Mouse (Mus musculus) forebrain, embryonic 11.5 days (tissue): ENCODE data around the gene Rab4b. TPM values are rescaled to one million over a fixed set of nuclear protein-coding genes. Genes with fewer than 3 reads are reported as not detected.

Experiments
- ATAC-seq: fragments of 200-750 bp; cut with Nextera tagmentation; replicated peaks from 2 replicates; pipeline ENCODE4 v1.8.0; 2017; ENCODE audit warnings: moderate TSS enrichment; ENCODE audit not compliant: low FRiP score
- DNase-seq: peaks from one replicate; pipeline ENCODE4 v3.0.0-alpha.2; 2017; ENCODE audit warnings: low spot score
- H3K27ac ChIP-seq: fragments of 300-500 bp; sonication (generic); 2 replicates; pipeline ENCODE4 v1.5.1; 2014; ENCODE audit warnings: low read depth, low read length
- H3K27me3 ChIP-seq: fragments of 300-500 bp; sonication (generic); 2 replicates; pipeline ENCODE4 v1.6.1; 2014; ENCODE audit warnings: mild to moderate bottlenecking, low read length, mixed read lengths; ENCODE audit not compliant: control insufficient read depth, insufficient read depth
- H3K36me3 ChIP-seq: fragments of 300-500 bp; sonication (generic); 2 replicates; pipeline ENCODE4 v1.6.1; 2014; ENCODE audit warnings: mild to moderate bottlenecking, low read length, moderate library complexity, mixed read lengths; ENCODE audit not compliant: control insufficient read depth, insufficient read depth
- H3K4me1 ChIP-seq: fragments of 300-500 bp; sonication (generic); replicated peaks from 2 replicates; pipeline ENCODE4 v1.6.1; 2014; ENCODE audit warnings: low read length, mixed read lengths; ENCODE audit not compliant: control insufficient read depth, insufficient read depth
- H3K4me2 ChIP-seq: fragments of 300-500 bp; sonication (generic); 2 replicates; pipeline ENCODE4 v1.6.1; 2014; ENCODE audit warnings: low read depth, mild to moderate bottlenecking, low read length, moderate library complexity, mixed read lengths; ENCODE audit not compliant: severe bottlenecking
- H3K4me3 ChIP-seq: fragments of 300-500 bp; sonication (generic); 2 replicates; pipeline ENCODE4 v1.5.1; 2014; ENCODE audit warnings: low read depth, low read length
- H3K9ac ChIP-seq: fragments of 300-500 bp; sonication (generic); 2 replicates; pipeline ENCODE4 v1.6.1; 2014; ENCODE audit warnings: low read length
- H3K9me3 ChIP-seq: fragments of 300-500 bp; sonication (generic); 2 replicates; pipeline ENCODE4 v1.6.1; 2016; ENCODE audit warnings: low read length, mixed read lengths; ENCODE audit not compliant: control insufficient read depth
- WGBS: fragments of 180-500 bp; shearing (Covaris S2); extraction: QIAGEN DNeasy Blood & Tissue Kit; methylation state at CpG from one replicate; pipeline ENCODE4 v1.1.7; 2014; 5-methylcytosine and 5-hydroxymethylcytosine counted together
- polyA plus RNA-seq: library from polyadenylated mRNA; unstranded; fragments of >200 nt; fragmentation: Nextera tagmentation; extraction: Ambion mirVana; gene quantifications from 2 replicates; pipeline ENCODE4 v1.2.1, GENCODE M21; 2014

Rab4b gene
- polyA plus RNA-seq, 1 experiment from 2014 or later: 52.3 TPM

DNA sequence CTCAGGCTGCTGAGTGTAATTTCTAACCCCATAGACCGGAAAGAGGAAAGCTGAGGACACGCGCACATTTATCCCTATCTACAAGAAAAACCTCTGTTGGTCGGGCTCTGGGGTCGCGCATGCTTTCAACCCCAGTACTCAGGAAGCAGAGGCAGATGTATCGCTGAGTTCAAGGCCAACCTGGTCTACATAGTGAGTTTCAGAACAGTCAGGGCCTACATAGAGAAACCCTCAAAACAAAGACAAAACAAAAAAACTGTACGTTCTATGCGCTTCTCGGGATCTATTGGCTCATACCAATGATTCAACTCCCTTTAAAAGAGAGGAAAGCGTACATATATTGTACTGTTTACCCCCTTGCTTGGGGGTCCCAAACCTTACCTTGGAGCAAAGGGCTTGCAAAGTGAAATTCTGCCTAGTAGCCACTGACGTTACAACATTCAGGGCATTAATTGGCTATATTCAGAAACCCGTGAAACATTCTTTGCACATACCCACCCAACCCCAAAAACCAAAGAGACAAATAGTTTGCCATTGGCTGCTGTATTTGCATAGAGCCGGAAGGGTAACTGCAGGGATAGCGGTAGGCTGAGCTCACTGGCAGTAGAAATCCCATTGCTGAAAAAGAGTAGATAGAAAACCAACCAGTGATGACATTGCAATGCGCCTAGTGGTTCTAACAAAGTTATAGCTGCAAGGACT lies 672 bp upstream of the Rab4b start:
- H3K27ac ChIP-seq: peak overlapping the region; percentile 4; the same call in 1 of the 2 replicates
- DNase-seq (no peak), ATAC-seq (no peak; the same call in 1 of the 2 replicates)
- H3K9me3 ChIP-seq: no peaks in the 10 kb centered on the region
- H3K4me3 ChIP-seq: peak overlapping the region; percentile 66
- 49% methylated on average over 16 of the region's 16 CpGs for WGBS
- H3K9ac ChIP-seq: no peak overlapping the region
- no peaks in the 10 kb centered on the region for H3K27me3 ChIP-seq
- 0 out of 2 replicates have a peak, but pooled peaks cover 4% of the 10 kb centered on the region for H3K4me1 ChIP-seq
- H3K4me2 ChIP-seq: peak overlapping the region; percentile 29; the same call in 1 of the 2 replicates
- H3K36me3 ChIP-seq: peaks cover 1% of the 10 kb centered on the region; the same call in 1 of the 2 replicates

DNA sequence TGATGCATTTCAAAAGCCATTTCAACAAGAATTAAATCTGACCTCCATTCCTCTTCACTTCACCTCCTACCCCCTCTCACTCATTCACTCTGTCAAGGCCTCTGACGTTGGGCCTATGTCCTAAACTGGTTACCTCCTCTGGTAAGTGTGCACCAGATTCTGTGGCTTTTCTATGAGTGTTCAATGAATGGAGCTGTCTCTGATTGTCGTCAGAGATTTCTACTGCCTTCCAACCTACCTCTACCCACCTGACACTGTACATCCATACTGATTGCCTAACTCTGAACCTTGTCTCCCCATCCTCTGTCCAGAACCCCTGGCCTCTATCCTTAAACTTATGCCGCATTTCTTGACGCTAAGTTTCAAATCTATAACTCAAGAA lies 763 bp downstream of the Rab4b start:
- Histone ChIP-seq H3K9ac (peak overlapping the region; percentile 58), H3K27ac (peak overlapping the region; percentile 78), H3K4me1 (0 out of 2 replicates have a peak, but pooled peaks cover 4% of the 10 kb centered on the region), H3K36me3 (no peaks in the 10 kb centered on the region), H3K9me3 (no peaks in the 10 kb centered on the region), H3K4me3 (peak overlapping the region; percentile 66), H3K27me3 (no peaks in the 10 kb centered on the region), H3K4me2 (peak overlapping the region; percentile 51)
- 27% methylated on average over 4 of the region's 4 CpGs for WGBS
- DNase-seq (no peak), ATAC-seq (peak; percentile 8; the same call in 1 of the 2 replicates)

DNA sequence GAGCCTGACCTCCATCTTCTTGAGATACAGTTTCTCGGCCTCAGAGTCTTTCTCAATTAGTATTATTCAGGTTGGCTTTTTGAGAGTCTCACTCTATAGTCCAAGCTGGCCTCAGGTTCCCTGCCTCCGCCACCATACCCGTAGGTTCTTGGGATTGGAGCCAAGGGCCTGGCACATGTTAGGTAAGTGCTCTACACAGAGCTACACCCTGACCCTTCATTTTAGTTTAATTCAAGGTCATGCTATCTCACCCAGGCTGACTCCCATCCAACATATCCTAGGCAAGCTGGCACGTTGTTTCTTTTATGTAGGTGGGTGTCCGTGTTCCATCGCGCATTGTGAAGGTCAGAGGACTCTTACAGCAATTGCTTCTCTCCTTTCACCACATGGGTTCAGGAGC lies 3.8 kb downstream of the Rab4b start:
- Histone ChIP-seq H3K9me3 (no peaks in the 10 kb centered on the region), H3K27ac (no peak overlapping the region), H3K4me2 (no peak overlapping the region), H3K9ac (no peak overlapping the region), H3K4me3 (no peak overlapping the region), H3K4me1 (0 out of 2 replicates have a peak, but pooled peaks cover 4% of the 10 kb centered on the region), H3K36me3 (no peaks in the 10 kb centered on the region), H3K27me3 (no peaks in the 10 kb centered on the region)
- no peak for DNase-seq
- no peak for ATAC-seq
- WGBS: 94% methylated on average over 7 of the region's 7 CpGs

DNA sequence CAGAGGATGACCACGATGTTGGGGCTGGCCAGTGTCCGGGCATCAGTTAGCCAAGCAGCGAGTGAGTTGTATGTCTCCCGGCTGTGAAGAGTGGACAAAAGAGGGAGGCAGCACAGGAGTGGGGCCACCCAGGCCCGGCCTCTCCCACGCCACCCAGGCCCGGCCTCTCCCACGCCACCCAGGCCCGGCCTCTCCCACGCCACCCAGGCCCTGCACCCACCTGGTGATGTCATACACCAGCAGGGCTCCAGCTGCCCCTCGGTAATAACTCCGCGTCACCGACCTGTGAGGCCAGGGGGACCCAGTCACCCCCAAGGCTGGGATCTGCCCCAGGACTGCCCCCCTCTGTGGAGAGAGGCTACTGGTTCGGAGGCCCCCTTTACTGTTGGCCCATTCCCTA lies 4.2 kb downstream of the Rab4b start:
- 94% methylated on average over 15 of the region's 15 CpGs for WGBS
- no peaks in the 10 kb centered on the region for H3K36me3 ChIP-seq
- H3K9ac ChIP-seq: no peak overlapping the region

DNA sequence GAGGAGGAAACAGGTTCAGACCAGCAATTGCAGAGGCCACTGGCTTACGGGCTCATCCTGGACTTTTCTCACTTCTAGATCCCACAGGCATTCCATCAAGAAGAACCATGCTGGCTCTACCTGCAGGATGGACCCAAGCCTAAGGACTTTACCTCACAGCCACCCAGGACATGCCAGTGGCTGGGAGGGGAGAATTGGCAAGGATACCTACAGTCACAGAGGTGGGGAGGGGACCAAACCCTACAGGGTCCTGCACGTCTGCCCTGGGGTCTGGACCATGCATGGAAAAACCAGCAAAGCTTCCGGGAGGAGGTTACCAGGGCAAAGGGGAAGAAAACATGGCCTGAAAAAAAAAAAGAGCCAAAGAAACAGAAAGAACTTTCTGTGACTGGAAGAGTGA lies 7.7 kb downstream of the Rab4b start:
- Histone ChIP-seq H3K9me3 (no peaks in the 10 kb centered on the region), H3K4me3 (no peak overlapping the region), H3K27ac (no peak overlapping the region), H3K27me3 (no peaks in the 10 kb centered on the region), H3K4me2 (no peak overlapping the region), H3K9ac (no peak overlapping the region), H3K36me3 (no peaks in the 10 kb centered on the region), H3K4me1 (peaks cover 2% of the 10 kb centered on the region; the same call in 1 of the 2 replicates)
- DNase-seq (no peak), ATAC-seq (no peak)
- 89% methylated on average over 3 of the region's 3 CpGs for WGBS

More for the DNA sequence above, 4.2 kb downstream of the Rab4b start:
- DNase-seq: no peak
- Histone ChIP-seq H3K4me2 (no peak overlapping the region), H3K4me1 (0 out of 2 replicates have a peak, but pooled peaks cover 3% of the 10 kb centered on the region), H3K4me3 (no peak overlapping the region), H3K9me3 (no peaks in the 10 kb centered on the region), H3K27me3 (no peaks in the 10 kb centered on the region), H3K27ac (no peak overlapping the region)
- no peak for ATAC-seq

DNA sequence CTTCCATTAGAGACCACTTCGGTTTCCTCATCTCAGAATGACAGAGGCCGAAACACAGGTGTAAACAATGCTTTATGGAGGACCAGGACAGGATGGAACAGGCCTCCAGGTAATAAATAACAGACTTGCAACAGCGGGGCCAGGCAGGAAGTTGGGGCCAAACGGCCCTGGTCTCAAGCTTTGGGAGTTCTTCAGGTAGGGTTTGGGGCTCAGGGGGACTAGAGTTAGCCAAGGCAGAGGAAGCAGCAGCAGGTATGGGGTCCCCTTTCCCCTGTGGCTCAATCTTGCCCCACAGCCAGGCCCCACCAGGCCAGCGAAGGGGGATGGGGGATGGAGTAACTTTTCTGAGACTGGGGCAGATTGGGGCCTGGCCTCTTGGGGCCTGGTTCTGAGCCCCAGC lies 10.3 kb downstream of the Rab4b start:
- DNase-seq: no peak
- Histone ChIP-seq H3K27ac (no peak overlapping the region), H3K4me1 (peaks cover 20% of the 10 kb centered on the region), H3K4me3 (no peak overlapping the region), H3K27me3 (no peaks in the 10 kb centered on the region), H3K9me3 (no peaks in the 10 kb centered on the region), H3K4me2 (no peak overlapping the region), H3K36me3 (no peaks in the 10 kb centered on the region; the same call in 1 of the 2 replicates), H3K9ac (no peak overlapping the region)
- whole genome bisulfite sequencing: 96% methylated on average over 5 of the region's 5 CpGs
- no peak for ATAC-seq

DNA sequence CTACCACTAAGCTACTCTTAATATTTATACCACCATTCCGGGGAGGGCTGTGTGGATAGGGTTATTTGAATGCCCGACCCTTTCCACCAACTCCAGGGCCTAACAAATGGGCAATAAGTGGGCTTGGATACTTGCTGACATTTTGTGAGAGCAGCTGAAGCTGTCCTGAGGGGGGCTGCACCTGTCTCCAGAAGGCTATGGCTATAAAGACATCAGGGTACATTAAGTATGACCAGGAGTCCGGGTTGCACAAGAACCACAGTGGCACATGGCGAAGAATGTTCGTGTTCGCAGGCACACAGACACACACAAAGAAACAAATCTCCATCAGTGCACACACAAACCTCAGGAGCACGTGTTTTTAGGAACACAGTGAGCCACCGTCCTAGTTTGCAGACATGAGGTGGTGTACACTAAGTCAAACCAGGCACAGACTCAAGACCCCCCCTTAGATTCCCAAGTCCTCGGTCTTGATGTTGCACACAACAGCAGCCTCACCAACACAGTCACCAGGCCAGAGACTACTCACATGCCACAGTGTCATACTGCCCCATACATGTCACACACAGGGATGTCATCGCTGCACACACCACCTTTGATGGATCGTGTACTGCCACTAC lies 11.1 kb downstream of the Rab4b start:
- Histone ChIP-seq H3K9ac (peak overlapping the region; percentile 83), H3K9me3 (no peaks in the 10 kb centered on the region), H3K27ac (peak overlapping the region; percentile 57; the same call in 1 of the 2 replicates), H3K4me3 (peak overlapping the region; percentile 77; the same call in 1 of the 2 replicates), H3K4me2 (peak overlapping the region; percentile 70), H3K4me1 (peaks cover 20% of the 10 kb centered on the region), H3K36me3 (no peaks in the 10 kb centered on the region; the same call in 1 of the 2 replicates), H3K27me3 (no peaks in the 10 kb centered on the region)
- no peak for ATAC-seq
- 82% methylated on average over 11 of the region's 11 CpGs for WGBS
- DNase-seq: no peak

DNA sequence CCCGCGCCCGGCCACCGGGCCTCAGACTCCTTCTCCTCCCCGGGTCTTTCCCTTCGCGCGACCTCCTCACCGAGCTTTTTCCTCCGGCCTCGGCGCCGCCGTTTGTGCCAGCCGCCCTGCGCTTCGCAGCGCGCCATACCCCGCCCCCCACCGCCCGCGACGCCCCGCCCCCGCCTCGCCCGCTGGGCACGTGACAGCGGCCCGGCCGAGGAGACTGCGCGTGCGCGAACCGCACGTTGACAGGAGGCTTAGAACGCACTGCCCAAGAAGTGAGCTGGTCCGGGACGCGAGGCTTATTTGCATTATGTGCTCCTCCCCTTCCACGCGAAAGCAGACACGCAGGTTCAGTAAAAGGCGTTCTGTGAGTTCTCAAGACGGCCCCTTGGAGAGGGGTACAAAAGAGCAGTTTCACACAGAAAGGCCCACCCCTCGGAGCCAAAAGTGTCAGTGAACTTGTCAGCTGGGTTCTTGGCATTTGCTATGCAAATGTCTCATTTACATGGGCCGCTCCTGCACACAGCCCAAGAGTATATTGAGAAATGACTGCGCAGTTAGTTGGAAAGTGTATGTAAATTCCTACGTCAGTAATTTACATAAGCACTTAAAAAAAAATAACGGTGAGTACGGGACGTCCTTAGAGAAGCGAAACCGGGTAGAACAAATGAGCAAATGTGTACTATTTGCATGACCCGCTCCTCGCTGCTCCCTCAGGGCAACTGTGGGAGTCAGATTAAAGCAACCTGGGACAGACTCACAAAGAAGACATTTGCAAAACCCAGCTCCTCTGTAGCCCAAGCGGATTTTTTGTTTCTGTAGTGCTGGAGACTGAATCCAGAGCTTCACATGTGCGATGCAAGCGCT lies 11.9 kb downstream of the Rab4b start, which contains the start of gene Egln2:
TSS of gene Egln2 (minus strand) at position 189 of the 861 bp plus-strand sequence.
- Histone ChIP-seq H3K4me2 (peak within 1 kb of the TSS; percentile 70), H3K9me3 (no peaks in the 10 kb centered on the region), H3K4me1 (peaks cover 23% of the 10 kb centered on the region), H3K9ac (peak within 1 kb of the TSS; percentile 83), H3K4me3 (peak within 1 kb of the TSS; percentile 77), H3K36me3 (no peaks in the 10 kb centered on the region; the same call in 1 of the 2 replicates), H3K27ac (peak within 1 kb of the TSS; percentile 96), H3K27me3 (no peaks in the 10 kb centered on the region)
- DNase-seq (peak; percentile 98), ATAC-seq (peak; percentile 85)
- WGBS: 2% methylated on average over 53 of the region's 61 CpGs
